Mouse (Mus musculus) activated CD4-positive, CD25-positive, alpha-beta regulatory T cell, adult 4 months (primary cell): ENCODE data around the gene Aarsd1. TPM values are rescaled to one million over a fixed set of nuclear protein-coding genes. Genes with fewer than 3 reads are reported as not detected.
"Not testable (repeated sequence)": the region's sequence is repeated elsewhere in the genome, so short reads cannot be mapped to it uniquely, and the experiment has no call there.

Source experiments
- ATAC-seq: one replicate; pipeline ENCODE4 v1.8.0; 2017
- polyA plus RNA-seq, 2 experiments: library from polyadenylated mRNA; unstranded; fragments of 100-300 nt; shearing (Covaris generic); gene quantifications; one replicate each; pipeline ENCODE4 v1.2.1; 2017

Aarsd1 gene
- polyA plus RNA-seq = 10 to 100 TPM; 33.5 to 42.6 TPM

DNA sequence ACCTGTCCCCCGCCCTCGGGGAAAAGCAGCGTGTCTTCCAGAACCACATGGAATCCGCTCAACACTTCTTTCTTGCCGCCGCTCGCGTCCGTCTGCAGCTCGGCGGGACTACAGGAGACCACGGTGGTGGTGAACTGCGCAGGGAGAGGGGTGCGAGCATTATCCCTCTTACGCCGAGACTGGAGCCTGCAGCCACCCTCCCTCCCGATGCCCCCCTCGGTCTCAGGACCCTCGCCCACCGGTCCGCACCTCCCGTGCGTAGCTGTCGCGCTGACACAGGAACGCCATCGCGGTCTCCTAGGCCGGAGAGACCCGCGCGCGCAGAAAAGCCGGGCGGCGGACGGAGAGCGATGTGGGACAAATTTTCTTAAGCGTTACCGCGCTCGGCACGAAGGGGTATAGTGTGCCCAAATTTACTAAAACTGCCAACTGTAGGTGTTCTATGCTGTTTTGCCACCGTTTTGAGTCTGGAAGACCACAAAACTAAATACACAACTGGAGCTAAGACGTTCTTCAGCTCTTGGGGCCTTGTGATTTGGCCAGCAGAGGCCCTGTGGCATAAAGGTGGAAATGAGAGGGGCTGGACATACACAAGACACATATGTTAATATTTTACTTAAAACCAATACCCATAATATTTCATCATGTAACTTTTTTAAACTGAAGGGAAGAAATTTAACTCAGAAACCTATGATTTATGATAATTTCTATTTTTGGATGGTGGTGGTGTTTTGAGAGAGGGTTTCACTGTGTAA lies at the start of gene Aarsd1:
Gene Aarsd1, minus strand, starts transcription at position 515 of the 755 bp plus-strand sequence.
- peak; percentile 89 for ATAC-seq

DNA sequence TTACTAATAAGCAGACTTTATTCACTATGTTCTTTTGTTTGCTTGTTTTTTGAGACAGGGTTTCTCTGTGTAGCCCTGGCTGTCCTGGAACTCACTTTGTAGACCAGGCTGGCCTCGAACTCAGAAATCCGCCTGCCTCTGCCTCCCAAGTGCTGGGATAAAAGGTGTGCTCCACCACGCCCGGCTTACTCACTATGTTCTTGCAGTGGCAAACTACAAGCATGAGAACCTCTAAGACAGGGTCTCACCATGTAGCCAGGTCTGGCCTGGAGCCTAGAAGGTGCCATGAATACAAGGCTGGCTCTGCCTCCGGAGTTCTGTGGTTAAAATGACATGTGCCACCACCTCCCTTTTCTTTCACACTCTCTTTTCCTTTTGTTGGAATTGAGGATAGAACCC lies 49.1 kb upstream of the Aarsd1 start:
- ATAC-seq = not testable (repeated sequence)

DNA sequence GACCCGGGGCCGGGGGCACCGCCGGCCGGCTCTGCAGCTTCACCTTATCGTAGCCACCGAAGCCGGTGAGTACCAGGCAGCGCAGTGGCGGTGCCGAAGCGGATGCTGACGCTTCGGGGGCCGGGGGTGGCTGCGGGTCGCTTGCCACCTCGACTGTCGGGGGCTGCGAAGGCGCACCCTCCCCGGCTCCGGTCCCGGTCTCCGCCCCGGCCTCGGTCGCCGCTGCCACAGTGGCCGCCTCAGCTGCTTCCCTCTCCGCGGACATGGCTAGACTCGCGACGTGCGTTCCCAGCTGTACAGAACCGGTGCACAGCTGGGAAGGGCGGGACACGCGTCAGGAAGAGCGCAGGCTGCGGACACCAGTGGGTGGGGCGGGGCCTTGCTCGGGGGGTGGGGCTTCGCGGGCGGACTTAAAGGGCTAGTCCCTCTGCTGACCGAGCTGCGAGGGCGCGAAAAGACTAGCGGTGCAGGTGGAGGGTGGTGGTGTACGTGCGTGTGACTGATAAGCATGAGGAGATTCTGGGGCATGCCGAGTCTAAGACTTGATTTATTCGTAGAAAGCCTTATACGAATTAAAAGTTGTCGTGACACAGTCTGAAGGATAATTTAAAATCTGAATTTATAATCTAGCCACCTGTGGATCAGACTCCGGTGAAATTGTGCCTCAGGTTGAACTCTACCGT lies 48.6 kb upstream of the Aarsd1 start, which contains the start of gene Vat1:
Gene Vat1, minus strand, starts transcription at position 362 of the 683 bp plus-strand sequence.
- ATAC-seq = peak; percentile 24

DNA sequence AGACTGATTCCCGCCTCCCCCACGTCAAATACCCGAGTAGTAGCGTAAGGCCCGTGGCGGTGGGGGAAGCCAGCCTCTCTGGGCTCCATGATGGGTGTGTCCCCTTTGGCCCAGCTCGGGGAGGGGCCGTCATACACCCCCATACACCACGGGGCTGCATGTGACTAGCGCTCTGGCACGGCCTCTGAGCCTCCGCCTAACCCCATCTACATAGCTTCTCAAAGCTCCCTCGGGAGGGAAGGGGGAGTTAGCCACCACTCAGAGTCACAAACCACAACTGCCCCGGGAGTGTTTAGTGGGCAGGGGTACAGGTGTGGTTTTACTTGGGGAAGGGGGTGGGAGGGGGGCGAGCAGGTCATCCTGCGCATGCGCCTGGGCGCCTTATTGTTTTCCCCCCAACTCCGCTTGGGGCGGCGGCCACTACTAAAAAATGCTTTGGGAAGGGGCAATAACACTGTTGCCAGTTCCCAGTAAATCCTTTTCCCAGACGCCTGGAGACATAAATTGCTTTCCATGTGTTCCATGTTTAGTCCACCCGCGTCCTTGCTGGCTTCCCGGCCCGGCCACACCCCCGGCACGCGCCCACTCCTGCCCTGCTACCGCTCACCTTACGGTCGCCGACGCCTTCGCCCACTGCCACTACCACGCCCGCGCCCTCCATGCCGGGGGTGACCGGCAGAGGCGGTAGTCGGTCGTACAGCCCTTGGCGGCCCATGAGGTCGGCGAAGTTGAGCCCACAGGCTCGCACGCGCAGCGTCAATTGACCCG lies 47.9 kb upstream of the Aarsd1 start:
- peak; percentile 34 for ATAC-seq

DNA sequence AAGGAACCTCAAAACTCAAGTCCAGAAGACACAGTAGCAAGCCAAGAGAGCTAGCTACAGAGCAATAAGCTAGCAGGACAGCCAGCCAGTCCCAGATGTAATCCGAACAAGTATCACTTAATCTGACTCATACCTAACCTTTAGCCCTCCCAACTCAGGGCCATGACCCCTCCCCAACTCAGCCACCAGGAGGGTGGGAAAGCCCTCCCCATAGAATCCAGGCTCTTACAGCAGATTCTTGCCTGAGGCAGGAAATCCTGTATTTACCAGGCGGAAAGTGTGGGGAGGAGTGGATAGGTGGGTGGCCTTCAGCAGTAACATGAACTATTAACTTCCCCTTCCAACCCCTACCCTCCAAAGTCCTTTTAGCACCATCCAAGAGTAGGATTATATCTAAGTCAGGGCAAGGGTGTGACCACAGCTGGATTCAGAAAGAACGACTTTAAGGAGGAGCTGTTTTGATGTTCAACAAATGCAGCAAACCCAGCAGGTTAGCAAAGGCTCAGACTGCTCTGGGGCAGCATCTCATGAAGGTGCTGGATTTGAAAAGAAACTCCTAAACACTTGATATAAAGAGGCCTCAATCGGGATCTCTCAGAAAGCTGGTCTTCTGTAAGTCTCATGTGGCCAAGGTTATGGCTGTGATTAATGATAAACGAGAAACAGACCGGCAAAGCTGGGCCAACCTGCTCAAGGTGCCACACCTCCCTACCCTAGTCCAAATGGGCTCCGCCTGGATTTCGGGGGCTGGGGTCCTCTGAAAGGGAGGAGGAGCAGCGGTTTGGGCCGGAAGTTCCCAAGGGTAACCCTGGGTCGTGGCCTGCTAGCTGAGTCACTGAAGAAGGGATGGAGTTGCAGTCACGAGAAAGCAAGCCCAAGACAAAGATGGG lies 47.0 kb upstream of the Aarsd1 start, which contains the start of gene Rnd2:
Gene Rnd2, plus strand, starts transcription at position 789 of the 890 bp plus-strand sequence.
- ATAC-seq = no peak

DNA sequence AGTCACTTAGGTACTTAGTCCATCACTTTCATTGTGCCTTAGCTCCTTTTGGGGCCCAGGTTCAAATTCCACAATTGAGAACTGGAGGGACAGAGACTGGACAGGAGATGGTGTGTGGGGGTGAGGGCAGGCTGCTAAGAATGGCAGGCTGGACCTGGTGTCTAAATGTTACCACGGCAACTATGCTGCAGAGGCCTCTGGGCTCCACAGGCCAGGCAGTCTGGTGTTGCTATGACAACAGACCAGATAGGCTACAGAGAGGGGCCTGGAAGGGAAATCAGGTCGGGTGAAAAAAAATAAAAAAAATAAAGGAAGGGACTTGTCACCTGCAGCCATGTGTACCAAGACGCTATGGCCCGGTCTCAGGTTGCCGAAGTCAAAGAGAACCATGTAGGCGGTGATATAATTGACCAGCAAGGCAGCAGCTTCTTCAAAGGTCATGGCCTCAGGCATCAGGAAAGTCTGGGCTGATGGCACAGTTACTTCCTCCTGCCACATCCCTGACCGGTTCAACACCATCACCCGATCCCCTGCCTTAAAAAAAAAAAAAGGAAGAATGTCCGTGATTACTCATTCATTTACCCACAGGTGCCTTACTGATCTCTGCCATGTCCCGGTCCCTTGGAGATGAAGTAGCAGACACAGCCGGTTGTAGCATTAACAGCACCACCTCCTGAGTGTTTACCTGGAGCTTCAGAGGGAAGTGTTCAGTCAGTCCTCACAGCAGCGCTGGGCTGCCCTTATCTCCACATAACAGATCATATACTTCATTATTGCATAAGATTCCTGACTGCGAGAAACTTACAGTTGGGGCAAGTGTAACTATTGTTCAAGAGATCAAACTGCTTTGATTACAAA lies 45.4 kb upstream of the Aarsd1 start:
- no peak for ATAC-seq

DNA sequence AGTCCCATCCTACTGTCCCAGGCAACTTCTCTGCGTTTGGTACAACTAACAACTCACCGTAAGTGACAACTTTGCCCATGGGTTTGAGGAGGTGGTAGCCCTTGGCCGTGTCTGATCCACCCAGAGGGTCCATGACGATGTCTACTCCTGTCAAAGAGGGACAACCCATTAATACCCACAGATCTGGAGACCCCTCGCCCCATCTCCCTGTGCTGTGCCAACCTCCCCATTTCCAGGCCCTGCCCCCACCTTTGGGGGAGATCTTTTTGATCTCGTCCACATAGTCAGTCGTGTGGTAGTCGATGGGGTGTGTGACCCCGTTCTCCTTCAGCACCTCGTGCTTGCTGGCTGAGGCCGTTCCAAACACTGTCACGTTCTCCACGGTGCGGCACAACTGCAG lies 44.7 kb upstream of the Aarsd1 start:
- ATAC-seq = no peak

DNA sequence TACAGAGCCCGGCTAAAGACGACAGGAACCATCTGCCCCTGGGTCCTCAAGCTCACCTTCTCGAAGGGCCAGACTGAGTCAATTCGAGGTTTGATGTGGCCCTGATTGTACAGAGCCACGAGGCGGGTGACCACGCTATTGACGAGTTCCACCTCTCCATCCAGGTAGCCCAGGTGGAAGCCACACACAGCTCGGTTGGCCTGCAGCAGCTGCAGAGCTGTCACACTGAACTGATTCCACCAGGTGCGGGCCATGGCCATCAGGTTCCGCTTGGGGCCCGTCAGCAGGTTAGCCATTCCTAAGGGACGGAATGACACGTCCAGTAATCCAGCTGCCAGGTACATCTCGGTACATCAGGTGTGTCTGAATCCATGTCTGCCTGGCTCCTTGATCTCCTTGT lies 42.9 kb upstream of the Aarsd1 start:
- no peak for ATAC-seq

DNA sequence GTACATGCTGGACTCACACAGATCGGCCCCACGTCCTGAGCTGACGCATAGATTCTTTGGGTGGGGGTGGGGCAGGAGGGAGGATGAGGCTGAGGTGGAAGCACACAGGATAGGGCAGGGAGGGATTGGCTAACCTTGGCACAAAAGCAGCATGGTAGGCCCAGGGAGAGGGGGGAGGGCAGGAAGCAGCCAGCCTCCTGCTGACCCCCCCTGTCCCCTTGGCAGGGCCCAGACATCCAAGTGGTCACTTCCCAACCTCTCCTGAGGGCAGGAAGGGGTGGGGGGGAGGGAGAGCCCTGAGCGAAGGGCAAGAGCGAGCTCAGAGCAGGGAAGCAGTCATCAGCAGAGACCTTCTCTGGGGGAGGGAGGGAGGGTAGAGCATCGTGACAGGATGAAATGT lies 42.3 kb upstream of the Aarsd1 start:
- no peak for ATAC-seq

DNA sequence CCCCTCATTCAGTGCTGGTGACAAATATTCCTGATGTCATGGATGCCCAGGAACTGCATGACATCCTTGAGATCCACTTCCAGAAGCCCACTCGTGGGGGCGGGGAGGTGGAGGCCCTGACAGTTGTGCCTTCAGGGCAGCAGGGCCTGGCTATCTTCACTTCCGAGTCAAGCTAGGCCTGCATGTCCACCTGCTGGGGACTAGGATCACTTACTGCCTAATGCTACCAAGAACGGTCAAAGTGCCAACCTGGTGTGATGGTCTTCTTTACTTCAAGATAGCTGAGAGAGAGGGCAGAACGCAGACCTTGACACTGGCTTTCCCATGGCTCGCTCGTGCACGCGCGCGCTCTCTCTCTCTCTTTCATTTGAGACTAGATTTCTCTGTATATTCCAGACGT lies 40.8 kb upstream of the Aarsd1 start:
- no peak for ATAC-seq

DNA sequence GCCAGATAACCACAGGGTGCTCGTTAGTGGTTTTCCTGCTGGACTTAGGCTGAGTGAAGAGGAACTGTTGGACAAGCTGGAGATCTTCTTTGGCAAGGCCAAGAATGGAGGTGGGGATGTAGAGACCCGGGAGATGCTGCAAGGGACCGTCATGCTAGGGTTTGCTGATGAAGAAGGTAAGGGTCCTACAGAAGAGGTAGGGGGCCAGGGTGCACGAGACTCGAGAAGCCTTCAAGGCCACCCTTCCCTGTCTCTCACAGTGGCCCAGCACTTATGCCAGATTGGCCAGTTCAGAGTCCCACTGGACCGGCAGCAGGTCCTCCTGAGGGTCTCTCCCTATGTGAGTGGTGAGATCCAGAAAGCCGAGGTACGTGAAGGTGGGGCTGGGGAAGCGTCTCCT lies 40.2 kb upstream of the Aarsd1 start:
- no peak for ATAC-seq

DNA sequence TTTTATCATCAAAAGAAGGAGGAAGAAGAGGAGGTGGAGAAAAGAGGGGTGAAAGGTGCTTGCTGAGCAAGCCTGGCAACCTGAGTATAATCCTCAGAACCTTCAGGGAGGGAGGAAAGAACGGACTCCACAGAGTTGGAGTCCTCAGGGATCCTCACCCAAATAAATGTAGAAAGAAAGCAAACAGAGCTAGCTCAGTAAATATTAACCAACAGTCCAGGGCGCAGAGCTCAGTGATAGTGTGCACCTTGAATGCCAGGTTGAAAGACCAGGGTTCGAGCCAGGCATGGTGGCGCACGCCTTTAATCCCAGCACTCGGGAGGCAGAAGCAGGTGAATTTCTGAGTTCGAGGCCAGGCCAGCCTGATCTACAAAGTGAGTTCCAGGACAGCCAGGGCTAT lies 38.2 kb upstream of the Aarsd1 start:
- no peak for ATAC-seq

DNA sequence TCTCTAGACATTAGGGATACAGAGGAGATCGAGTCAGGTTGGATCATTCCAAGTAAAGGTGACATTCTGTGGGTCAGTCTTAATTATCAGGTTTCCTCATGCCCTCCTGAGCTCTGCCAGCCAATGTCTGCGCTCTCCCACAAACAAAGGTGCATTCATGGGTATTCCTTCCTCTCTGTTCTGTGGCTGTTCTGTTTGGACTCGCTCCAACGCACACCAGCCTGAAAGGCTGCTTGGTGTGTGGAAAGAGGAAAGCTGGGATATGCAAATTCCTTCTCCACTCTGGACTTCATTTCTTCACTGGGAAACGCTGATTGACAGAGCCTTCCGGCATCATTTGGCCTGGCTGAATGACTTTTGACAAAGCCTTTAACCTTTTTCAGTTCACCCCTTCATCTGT lies 37.3 kb upstream of the Aarsd1 start:
- ATAC-seq = no peak

DNA sequence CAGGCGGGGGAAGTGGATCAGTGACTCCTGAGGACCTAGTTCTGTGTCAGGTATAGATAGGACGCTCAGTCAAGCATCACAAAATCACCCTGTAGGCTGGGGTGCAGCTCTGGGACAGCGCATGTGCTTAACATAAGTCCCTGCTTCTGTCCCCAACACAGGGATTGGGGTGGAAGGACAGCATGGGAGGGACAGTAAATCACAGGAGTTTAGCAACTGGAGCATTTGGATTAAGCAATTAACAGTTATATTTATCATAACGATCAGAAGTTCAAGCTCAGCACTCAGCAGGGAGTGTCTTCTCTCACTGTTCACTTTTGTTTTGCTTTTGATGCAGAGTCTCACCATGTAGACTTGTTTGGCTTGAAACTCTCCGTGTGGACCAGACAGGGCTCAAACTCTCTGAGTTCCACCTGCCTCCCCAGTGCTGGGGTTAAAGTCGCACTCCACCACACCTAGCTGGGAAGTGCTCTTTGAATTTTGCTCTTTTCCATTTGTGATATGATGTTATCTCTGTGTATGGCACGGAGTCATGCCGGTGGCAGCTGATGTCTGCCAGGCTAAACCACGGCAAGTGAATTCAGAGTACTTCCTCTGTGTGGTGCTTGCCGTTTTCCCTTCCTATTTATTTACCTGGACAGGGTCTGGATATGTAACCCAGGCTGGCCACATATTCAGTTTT lies 34.8 kb upstream of the Aarsd1 start:
- ATAC-seq = no peak

DNA sequence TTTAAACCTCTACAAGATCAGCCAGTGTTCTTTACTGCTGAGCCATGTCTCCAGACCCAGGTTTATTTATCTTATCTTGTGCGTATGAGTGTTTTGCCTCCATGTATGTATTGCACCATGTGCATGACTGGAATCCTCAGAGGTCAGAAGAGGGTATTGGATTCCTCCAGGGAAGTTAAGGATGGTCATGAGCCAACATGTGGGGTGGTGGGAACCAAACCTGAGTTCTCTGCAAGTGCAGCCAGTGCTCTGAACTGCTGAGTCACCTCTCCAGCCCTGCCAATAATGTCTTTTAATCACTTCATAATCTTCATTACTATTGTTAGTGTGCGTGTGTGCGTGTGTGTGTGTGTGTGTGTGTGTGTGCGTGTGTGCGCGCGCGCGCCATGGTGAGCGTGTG lies 34.1 kb upstream of the Aarsd1 start:
- ATAC-seq = no peak

DNA sequence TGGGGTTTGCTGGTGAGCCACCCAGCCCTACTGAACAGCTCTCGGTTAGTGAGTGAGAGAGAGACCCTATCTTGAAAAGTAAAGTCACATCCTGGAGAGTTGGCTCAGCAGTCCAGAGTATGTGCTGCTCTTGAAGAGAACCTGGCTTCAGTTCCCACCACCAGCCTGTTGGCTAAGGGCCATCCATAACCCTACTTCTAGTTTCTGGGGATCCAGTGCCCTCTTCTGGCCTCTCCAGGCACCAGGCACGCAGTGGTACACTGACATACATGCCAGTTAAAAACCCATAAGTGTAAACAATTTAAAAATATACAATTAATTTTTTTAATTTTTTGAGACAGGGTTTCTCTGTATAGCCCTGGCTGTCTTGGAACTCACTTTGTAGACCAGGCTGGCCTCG lies 33.0 kb upstream of the Aarsd1 start:
- ATAC-seq = no peak

DNA sequence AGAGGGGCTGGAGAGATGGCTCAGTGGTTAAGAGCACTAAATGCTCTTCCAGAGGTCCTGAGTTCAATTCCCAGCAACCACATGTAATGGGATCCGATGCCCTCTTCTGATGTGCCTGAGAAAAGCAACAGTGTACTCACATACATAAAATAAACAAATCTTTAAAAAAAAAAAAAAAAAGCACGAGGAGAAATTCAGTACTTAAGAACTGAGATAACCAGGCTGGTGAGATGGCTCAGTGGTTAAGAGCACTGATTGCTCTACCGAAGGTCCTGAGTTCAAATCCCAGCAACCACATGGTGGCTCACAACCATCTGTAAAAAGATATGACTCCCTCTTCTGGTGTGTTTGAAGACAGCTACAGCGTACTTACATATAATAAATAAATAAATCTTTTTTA lies 32.2 kb upstream of the Aarsd1 start:
- ATAC-seq = not testable (repeated sequence)

DNA sequence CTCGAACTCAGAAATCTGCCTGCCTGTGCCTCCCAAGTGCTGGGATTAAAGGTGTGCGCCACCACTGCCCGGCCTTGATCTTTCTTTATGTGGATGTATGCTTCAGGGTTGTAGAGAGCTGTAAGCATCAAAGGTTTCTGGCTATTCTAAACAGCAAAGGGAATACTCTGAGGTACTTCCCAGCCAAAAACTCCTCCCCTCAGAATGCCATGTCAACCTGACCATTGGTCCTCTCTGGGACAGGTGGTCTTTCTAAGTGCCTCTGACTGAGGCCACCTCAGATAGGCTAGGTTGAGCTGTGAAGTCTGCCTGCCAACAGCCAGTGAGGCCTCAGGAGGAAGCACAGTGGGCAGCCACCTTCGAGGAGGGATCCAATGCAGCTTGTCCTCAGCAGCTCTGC lies 31.5 kb upstream of the Aarsd1 start:
- ATAC-seq = peak; percentile 6

DNA sequence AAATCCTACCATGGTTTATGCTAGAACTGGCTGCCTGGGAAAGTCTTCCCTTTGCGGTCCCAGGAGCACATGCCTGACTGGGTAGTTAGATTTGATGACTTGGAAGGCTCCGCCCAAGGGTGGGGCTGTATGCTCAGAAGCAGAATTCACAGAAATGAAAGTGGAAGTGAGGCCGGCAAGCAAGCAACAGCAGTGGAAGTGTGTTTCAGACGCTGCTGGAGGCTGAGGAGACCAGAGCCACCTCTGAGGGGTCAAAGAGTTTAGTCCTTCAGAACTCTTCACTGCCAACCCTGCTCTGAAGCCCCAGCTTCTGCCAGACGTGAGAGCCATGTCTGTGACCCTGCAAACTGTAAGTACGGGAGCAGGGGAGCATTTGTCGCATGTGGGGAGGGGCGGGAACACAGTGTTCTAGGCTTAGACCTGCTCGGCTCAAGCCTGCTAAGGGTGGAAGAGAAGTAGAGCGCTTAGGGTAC lies 30.9 kb upstream of the Aarsd1 start, which contains the start of gene Ifi35:
Gene Ifi35, plus strand, starts transcription at position 134 of the 473 bp plus-strand sequence.
- peak; percentile 84 for ATAC-seq

DNA sequence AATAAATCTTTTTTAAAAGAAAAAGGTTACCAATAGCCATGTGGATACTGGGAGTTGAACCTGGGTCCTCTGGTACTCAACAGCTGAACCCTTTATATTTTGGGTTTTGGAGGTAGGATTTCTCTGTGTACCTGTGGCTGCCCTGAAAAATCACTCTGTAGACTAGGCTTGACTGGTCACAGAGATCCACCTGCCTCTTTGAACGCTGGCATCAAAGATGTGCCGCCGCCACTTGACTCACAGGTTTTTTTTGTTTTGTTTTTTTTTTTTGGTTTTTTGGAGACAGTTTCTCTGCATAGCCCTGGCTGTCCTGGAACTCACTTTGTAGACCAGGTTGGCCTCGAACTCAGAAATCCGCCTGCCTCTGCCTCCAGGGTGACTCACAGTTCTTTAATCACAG lies 30.4 kb upstream of the Aarsd1 start:
- ATAC-seq = no peak
